Mouse (Mus musculus): Measurements from ENCODE around the gene Itgb1bp1. TPM values are rescaled to one million over a fixed set of nuclear protein-coding genes. Genes with fewer than 3 reads are reported as not detected.
A peak's percentile ranks its signal among the peaks of the same experiment; 100 is the strongest.

The Itgb1bp1 gene
- polyA plus RNA-seq, 1 experiment from 2014 or later, result 48.8 TPM

DNA sequence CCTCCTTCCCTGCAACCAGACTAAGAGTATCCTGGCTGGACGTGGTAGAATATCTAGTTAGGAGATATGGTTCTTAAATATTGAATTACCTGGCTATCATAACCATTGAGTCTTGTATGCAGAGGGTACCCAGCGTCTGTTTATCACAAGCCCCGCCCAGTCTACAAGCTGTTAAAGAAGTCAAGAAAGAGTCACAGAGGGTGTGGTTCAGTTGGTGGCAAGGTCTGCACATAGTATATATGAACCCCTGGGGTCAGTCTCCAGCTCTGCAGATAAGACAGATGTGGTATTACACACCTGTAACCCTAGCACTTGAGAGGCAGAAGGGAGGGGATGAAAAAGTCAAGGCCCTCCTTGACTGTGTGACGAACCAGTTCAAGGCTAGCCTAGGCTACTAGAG lies 80.3 kb downstream of the Itgb1bp1 start:
- Histone ChIP-seq H3K4me2 (ENCODE audit: low read depth) (no peak overlapping the region), H3K27me3 (ENCODE audit: control insufficient read depth, insufficient read depth, low read length) (no peaks in the 10 kb centered on the region), H3K4me1 (ENCODE audit: control insufficient read depth, insufficient read depth, low read length) (no peaks in the 10 kb centered on the region; the same call in 1 of the 2 replicates), H3K9me3 (ENCODE audit: control insufficient read depth, low read length) (no peaks in the 10 kb centered on the region), H3K36me3 (ENCODE audit: control insufficient read depth, insufficient read depth, low read length) (no peaks in the 10 kb centered on the region; the same call in none of the 2 replicates), H3K9ac (ENCODE audit: low read length) (no peak overlapping the region), H3K4me3 (ENCODE audit: low read depth, low read length) (no peak overlapping the region), H3K27ac (ENCODE audit: low read depth, low read length) (no peak overlapping the region)
- no peak for DNase-seq (ENCODE audit: low spot score)
- 95% methylated on average over 4 of the region's 4 CpGs for WGBS
- no peak for ATAC-seq (ENCODE audit: insufficient read depth, low FRiP score, low TSS enrichment)

DNA sequence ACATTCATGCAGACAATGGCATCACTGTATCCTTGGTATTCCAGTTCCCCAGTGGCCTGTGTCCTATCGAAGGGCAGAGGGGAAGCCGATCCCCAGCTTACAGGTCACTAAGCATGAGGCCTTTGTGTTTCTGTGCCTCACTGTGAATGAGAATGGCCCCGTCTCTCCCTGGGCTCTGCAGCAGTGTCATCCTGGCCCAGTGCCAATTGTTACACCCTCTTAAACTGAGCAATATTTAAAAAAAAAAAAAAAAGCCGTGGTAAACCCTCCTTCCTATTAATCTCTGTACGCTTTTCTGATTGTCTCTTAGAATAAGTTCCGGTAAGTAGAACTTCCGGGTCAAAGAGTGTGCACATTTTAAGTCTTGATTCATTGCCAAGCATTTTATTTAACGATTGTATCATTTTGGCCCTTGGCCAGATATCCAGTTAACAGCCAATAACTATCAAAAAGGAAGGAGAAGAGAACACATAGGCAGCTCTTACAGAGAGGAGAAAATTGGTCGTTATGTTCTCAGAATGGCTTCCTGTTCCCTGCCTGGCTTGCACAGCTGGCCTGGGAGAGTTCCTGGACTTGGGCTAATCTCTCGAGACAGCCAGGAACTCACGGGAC lies 81.3 kb downstream of the Itgb1bp1 start:
- no peak overlapping the region for H3K27ac ChIP-seq (ENCODE audit: low read depth, low read length)
- no peak overlapping the region for H3K4me2 ChIP-seq (ENCODE audit: low read depth)
- DNase-seq (ENCODE audit: low spot score), result peak; percentile 21
- 59% methylated on average over 11 of the region's 11 CpGs for WGBS
- H3K36me3 ChIP-seq (ENCODE audit: control insufficient read depth, insufficient read depth, low read length), result no peaks in the 10 kb centered on the region; the same call in none of the 2 replicates
- H3K9ac ChIP-seq (ENCODE audit: low read length), result no peak overlapping the region
- H3K9me3 ChIP-seq (ENCODE audit: control insufficient read depth, low read length), result no peaks in the 10 kb centered on the region
- H3K4me1 ChIP-seq (ENCODE audit: control insufficient read depth, insufficient read depth, low read length), result no peaks in the 10 kb centered on the region; the same call in 1 of the 2 replicates
- H3K27me3 ChIP-seq (ENCODE audit: control insufficient read depth, insufficient read depth, low read length), result no peaks in the 10 kb centered on the region
- no peak for ATAC-seq (ENCODE audit: insufficient read depth, low FRiP score, low TSS enrichment)
- no peak overlapping the region for H3K4me3 ChIP-seq (ENCODE audit: low read depth, low read length)

DNA sequence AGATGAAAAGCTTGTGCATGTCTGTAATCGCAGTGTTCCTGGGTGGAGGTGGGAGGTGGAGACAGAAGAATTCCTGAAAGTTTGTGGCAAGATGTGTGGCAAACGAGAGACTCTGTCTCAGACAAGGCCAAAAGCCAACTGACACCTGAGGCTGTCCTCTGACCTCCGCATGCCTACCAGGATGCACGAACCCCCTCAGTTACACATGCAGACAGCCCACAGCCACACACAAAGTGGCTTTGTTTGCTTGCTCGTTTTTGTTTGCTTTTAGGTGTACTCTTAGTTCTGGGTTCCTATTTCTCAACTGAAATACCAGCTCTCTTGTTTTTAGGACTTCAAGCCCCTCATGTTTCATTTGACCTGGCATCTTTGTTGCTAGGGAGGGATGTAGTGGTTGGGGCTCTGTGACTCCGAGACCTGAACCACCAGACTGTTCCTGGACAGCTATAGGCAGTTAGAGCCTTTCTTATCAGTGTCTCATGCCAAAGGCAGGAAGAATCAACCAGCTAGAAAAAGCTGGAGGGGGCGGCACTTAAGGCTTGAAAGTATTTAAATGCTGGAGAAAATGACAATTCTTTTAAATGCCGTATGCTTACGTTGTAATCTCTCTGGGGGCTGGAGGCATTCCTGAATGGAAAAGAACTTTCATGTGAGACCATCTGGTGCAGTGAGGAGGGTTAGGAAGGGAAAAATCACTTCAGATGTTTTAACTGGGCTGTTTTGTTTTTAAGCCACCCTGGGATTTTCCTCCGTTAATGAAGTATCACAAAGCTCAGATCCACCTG lies 84.4 kb downstream of the Itgb1bp1 start:
- no peaks in the 10 kb centered on the region; the same call in 1 of the 2 replicates for H3K4me1 ChIP-seq (ENCODE audit: control insufficient read depth, insufficient read depth, low read length)
- ATAC-seq (ENCODE audit: insufficient read depth, low FRiP score, low TSS enrichment) (no peak), DNase-seq (ENCODE audit: low spot score) (no peak)
- H3K36me3 ChIP-seq (ENCODE audit: control insufficient read depth, insufficient read depth, low read length), result no peaks in the 10 kb centered on the region; the same call in 1 of the 2 replicates
- no peak overlapping the region for H3K27ac ChIP-seq (ENCODE audit: low read depth, low read length)
- no peaks in the 10 kb centered on the region for H3K9me3 ChIP-seq (ENCODE audit: control insufficient read depth, low read length)
- no peak overlapping the region for H3K4me3 ChIP-seq (ENCODE audit: low read depth, low read length)
- no peaks in the 10 kb centered on the region for H3K27me3 ChIP-seq (ENCODE audit: control insufficient read depth, insufficient read depth, low read length)
- no peak overlapping the region for H3K4me2 ChIP-seq (ENCODE audit: low read depth)
- WGBS, result 85% methylated on average over 10 of the region's 10 CpGs
- no peak overlapping the region for H3K9ac ChIP-seq (ENCODE audit: low read length)

DNA sequence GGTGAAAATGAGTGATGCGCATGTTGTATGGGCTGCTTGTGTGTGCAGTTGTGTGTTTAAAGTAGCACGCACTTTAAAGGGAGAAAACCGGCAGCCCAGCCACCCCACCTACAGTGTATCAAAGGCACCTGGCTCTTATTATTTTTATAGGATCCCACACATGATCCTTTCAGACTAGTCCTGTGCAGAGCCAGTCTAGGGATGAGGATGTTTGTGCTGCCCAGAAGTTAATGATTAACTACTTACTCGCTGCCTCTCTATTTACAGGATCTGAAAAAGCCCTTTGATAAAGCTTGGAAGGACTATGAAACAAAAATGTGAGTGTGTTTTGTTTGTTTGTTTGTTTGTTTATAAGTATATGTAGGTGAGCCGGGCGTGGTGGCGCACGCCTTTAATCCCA lies 85.5 kb downstream of the Itgb1bp1 start:
- WGBS, result 92% methylated on average over 8 of the region's 8 CpGs
- no peak for ATAC-seq (ENCODE audit: insufficient read depth, low FRiP score, low TSS enrichment)
- no peak for DNase-seq (ENCODE audit: low spot score)

DNA sequence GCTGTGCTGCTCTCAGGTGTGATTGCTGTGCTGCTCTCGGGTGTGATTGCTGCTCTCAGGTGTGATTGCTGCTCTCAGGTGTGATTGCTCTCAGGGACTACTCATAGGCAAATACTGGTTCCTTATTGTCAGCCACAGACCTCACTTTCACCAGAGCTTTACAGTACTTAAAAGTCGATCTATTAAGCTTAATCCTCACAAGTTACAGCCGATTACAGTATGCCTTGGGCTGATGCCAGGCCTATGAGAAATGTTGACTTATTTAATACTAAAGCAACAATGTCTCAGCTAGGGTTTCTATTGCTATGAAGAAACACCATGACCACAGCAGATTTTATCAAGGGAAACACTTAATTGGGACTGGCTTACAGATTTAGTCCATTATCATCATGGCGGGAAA lies 89.7 kb downstream of the Itgb1bp1 start:
- ATAC-seq (ENCODE audit: insufficient read depth, low FRiP score, low TSS enrichment) (no peak), DNase-seq (ENCODE audit: low spot score) (no peak)
- Histone ChIP-seq H3K27ac (ENCODE audit: low read depth, low read length) (no peak overlapping the region), H3K9me3 (ENCODE audit: control insufficient read depth, low read length) (no peaks in the 10 kb centered on the region), H3K9ac (ENCODE audit: low read length) (no peak overlapping the region), H3K4me3 (ENCODE audit: low read depth, low read length) (no peak overlapping the region), H3K4me1 (ENCODE audit: control insufficient read depth, insufficient read depth, low read length) (no peaks in the 10 kb centered on the region), H3K4me2 (ENCODE audit: low read depth) (no peak overlapping the region), H3K36me3 (ENCODE audit: control insufficient read depth, insufficient read depth, low read length) (no peaks in the 10 kb centered on the region), H3K27me3 (ENCODE audit: control insufficient read depth, insufficient read depth, low read length) (no peaks in the 10 kb centered on the region)
- 92% methylated on average over 4 of the region's 4 CpGs for WGBS

More for the DNA sequence above, 85.5 kb downstream of the Itgb1bp1 start:
- Histone ChIP-seq H3K4me2 (ENCODE audit: low read depth) (no peak overlapping the region), H3K27ac (ENCODE audit: low read depth, low read length) (no peak overlapping the region), H3K4me3 (ENCODE audit: low read depth, low read length) (no peak overlapping the region), H3K9me3 (ENCODE audit: control insufficient read depth, low read length) (no peaks in the 10 kb centered on the region), H3K36me3 (ENCODE audit: control insufficient read depth, insufficient read depth, low read length) (no peaks in the 10 kb centered on the region; the same call in 1 of the 2 replicates), H3K4me1 (ENCODE audit: control insufficient read depth, insufficient read depth, low read length) (no peaks in the 10 kb centered on the region; the same call in 1 of the 2 replicates), H3K27me3 (ENCODE audit: control insufficient read depth, insufficient read depth, low read length) (no peaks in the 10 kb centered on the region), H3K9ac (ENCODE audit: low read length) (no peak overlapping the region)

DNA sequence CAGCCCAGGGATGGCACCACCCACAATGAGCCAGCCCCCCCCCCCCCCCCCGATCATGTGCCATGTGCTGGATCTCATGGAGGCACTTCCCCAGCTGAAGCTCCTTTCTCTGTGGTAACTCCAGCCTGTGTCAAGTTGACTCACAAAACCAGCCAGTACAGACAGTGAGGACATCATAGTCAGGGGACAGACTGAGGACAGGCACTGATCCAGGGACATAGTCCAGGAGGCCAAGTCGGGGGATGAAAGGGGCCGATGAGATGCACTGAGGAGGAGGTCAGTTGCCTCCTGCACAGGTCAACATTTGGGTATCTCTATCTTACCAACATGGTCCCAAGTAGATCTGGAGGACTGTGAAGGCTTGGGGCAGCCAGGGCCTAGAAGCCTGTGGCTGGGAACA lies 90.6 kb downstream of the Itgb1bp1 start:
- Histone ChIP-seq H3K27ac (ENCODE audit: low read depth, low read length) (no peak overlapping the region), H3K9ac (ENCODE audit: low read length) (no peak overlapping the region), H3K27me3 (ENCODE audit: control insufficient read depth, insufficient read depth, low read length) (no peaks in the 10 kb centered on the region), H3K4me2 (ENCODE audit: low read depth) (no peak overlapping the region), H3K4me3 (ENCODE audit: low read depth, low read length) (no peak overlapping the region), H3K9me3 (ENCODE audit: control insufficient read depth, low read length) (no peaks in the 10 kb centered on the region), H3K4me1 (ENCODE audit: control insufficient read depth, insufficient read depth, low read length) (no peaks in the 10 kb centered on the region), H3K36me3 (ENCODE audit: control insufficient read depth, insufficient read depth, low read length) (no peaks in the 10 kb centered on the region)
- ATAC-seq (ENCODE audit: insufficient read depth, low FRiP score, low TSS enrichment) (no peak), DNase-seq (ENCODE audit: low spot score) (no peak)
- WGBS, result 100% methylated on average over 2 of the region's 3 CpGs

DNA sequence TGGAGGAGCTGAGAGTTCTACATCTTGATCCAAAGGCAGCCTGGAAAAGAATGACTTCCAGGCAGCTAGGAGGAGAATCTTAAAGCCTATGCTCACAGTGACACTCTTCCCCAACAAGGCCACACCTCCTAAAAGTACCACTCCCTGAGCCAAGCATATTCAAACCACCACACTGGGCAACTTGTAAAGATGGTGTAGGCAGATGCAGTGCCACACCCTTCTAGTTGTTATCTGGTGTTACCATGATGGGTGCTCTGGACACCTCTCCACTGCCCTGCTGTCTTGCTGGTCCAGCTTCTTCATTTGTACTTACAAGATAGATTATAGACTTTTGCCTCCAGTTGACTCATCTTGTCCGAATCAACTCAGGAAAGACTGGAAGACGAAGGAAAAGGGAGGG lies 94.5 kb downstream of the Itgb1bp1 start:
- Histone ChIP-seq H3K4me3 (ENCODE audit: low read depth, low read length) (no peak overlapping the region), H3K9me3 (ENCODE audit: control insufficient read depth, low read length) (no peaks in the 10 kb centered on the region), H3K9ac (ENCODE audit: low read length) (no peak overlapping the region), H3K36me3 (ENCODE audit: control insufficient read depth, insufficient read depth, low read length) (0 out of 2 replicates have a peak, but pooled peaks cover 2% of the 10 kb centered on the region), H3K4me2 (ENCODE audit: low read depth) (no peak overlapping the region), H3K4me1 (ENCODE audit: control insufficient read depth, insufficient read depth, low read length) (no peaks in the 10 kb centered on the region), H3K27me3 (ENCODE audit: control insufficient read depth, insufficient read depth, low read length) (no peaks in the 10 kb centered on the region), H3K27ac (ENCODE audit: low read depth, low read length) (no peak overlapping the region)
- 79% methylated on average over 2 of the region's 2 CpGs for WGBS
- DNase-seq (ENCODE audit: low spot score) (no peak), ATAC-seq (ENCODE audit: insufficient read depth, low FRiP score, low TSS enrichment) (no peak)
